Mouse (Mus musculus): ENCODE measurements around the gene Elovl3. TPM values are rescaled to one million over a fixed set of nuclear protein-coding genes. Genes with fewer than 3 reads are reported as not detected.

Gene Elovl3
- polyA plus RNA-seq, 1 experiment from 2014 or later: 0.13 TPM

- no peaks in the 10 kb centered on the region for H3K4me1 ChIP-seq (replicated peaks)
- no peak overlapping the region for H3K27ac ChIP-seq (replicated peaks)
- no peak overlapping the region for H3K4me2 ChIP-seq
- H3K27me3 ChIP-seq: no peaks in the 10 kb centered on the region
- no peak for ATAC-seq (ENCODE audit: insufficient read depth)
- H3K9ac ChIP-seq: no peak overlapping the region
- 64% methylated on average over 3 of the region's 3 CpGs for WGBS (ENCODE audit: insufficient replicate concordance)
- H3K9me3 ChIP-seq (replicated peaks): no peaks in the 10 kb centered on the region
- peaks cover 35% of the 10 kb centered on the region for H3K36me3 ChIP-seq (replicated peaks)
- no peak overlapping the region for H3K4me3 ChIP-seq (replicated peaks)
These were observed 37.7 kb downstream of the Elovl3 start for GRCm38 (mm10) chr19:46169396-46169795.

- Histone ChIP-seq H3K27ac (replicated peaks) (no peak overlapping the region), H3K9me3 (replicated peaks) (no peaks in the 10 kb centered on the region), H3K9ac (no peak overlapping the region), H3K4me3 (replicated peaks) (no peak overlapping the region), H3K4me1 (replicated peaks) (no peaks in the 10 kb centered on the region), H3K27me3 (no peaks in the 10 kb centered on the region), H3K36me3 (replicated peaks) (peaks cover 30% of the 10 kb centered on the region), H3K4me2 (no peak overlapping the region)
- ATAC-seq (ENCODE audit: insufficient read depth): no peak
- 58% methylated on average over 1 of the region's 1 CpGs for WGBS (ENCODE audit: insufficient replicate concordance)
These were observed 38.2 kb downstream of the Elovl3 start for GRCm38 (mm10) chr19:46169913-46170312.

GRCm38 (mm10) chr19:46172541-46172940 lies 40.8 kb downstream of the Elovl3 start:
- H3K4me3 ChIP-seq (replicated peaks): no peak overlapping the region
- no peak overlapping the region for H3K4me2 ChIP-seq
- no peaks in the 10 kb centered on the region for H3K9me3 ChIP-seq (replicated peaks)
- no peaks in the 10 kb centered on the region for H3K27me3 ChIP-seq
- H3K4me1 ChIP-seq (replicated peaks): no peaks in the 10 kb centered on the region
- H3K36me3 ChIP-seq (replicated peaks): peaks cover 16% of the 10 kb centered on the region; the same call in 1 of the 2 replicates
- WGBS (ENCODE audit: insufficient replicate concordance): 58% methylated on average over 5 of the region's 5 CpGs
- H3K9ac ChIP-seq: no peak overlapping the region
- no peak for ATAC-seq (ENCODE audit: insufficient read depth)
- H3K27ac ChIP-seq (replicated peaks): no peak overlapping the region

GRCm38 (mm10) chr19:46175173-46175572 lies 43.5 kb downstream of the Elovl3 start:
- H3K4me2 ChIP-seq: no peak overlapping the region
- H3K4me3 ChIP-seq (replicated peaks): no peak overlapping the region
- H3K4me1 ChIP-seq (replicated peaks): no peaks in the 10 kb centered on the region
- H3K9ac ChIP-seq: no peak overlapping the region
- no peak for ATAC-seq (ENCODE audit: insufficient read depth)
- no peak overlapping the region for H3K27ac ChIP-seq (replicated peaks)
- H3K27me3 ChIP-seq: no peaks in the 10 kb centered on the region
- H3K36me3 ChIP-seq (replicated peaks): peaks cover 16% of the 10 kb centered on the region; the same call in 1 of the 2 replicates
- H3K9me3 ChIP-seq (replicated peaks): no peaks in the 10 kb centered on the region

DNA sequence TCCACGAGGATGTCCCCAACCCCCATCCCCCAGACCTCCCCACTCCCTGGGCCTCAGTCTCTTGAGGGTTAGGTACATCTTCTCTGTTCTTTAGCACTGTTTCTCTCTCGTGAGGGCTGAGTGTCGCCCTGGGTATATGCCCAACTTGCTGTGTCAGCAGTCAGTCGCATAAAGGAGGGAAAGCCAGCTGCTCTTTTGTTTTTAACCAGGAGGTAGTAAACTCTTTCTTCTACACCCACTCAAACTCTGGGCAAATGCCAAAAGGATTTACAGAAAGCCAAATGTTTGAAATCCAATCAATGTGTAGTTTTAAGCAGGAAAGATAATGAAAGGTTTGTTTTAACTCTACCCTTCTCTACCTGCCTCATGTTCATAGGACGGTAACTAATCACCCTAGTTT lies 45.3 kb downstream of the Elovl3 start:
- Histone ChIP-seq H3K36me3 (replicated peaks) (peaks cover 6% of the 10 kb centered on the region; the same call in 1 of the 2 replicates), H3K4me3 (replicated peaks) (no peak overlapping the region), H3K4me2 (no peak overlapping the region), H3K4me1 (replicated peaks) (no peaks in the 10 kb centered on the region), H3K9ac (no peak overlapping the region), H3K9me3 (replicated peaks) (no peaks in the 10 kb centered on the region), H3K27ac (replicated peaks) (no peak overlapping the region), H3K27me3 (no peaks in the 10 kb centered on the region)
- 62% methylated on average over 5 of the region's 5 CpGs for WGBS (ENCODE audit: insufficient replicate concordance)
- no peak for ATAC-seq (ENCODE audit: insufficient read depth)

GRCm38 (mm10) chr19:46180274-46180673 lies 48.6 kb downstream of the Elovl3 start:
- no peak overlapping the region for H3K9ac ChIP-seq
- ATAC-seq (ENCODE audit: insufficient read depth): no peak
- 60% methylated on average over 2 of the region's 2 CpGs for WGBS (ENCODE audit: insufficient replicate concordance)
- H3K4me3 ChIP-seq (replicated peaks): no peak overlapping the region
- no peaks in the 10 kb centered on the region for H3K9me3 ChIP-seq (replicated peaks)
- no peak overlapping the region for H3K27ac ChIP-seq (replicated peaks)
- H3K4me2 ChIP-seq: no peak overlapping the region
- H3K4me1 ChIP-seq (replicated peaks): no peaks in the 10 kb centered on the region
- no peaks in the 10 kb centered on the region for H3K27me3 ChIP-seq
- 0 out of 2 replicates have a peak, but pooled peaks cover 3% of the 10 kb centered on the region for H3K36me3 ChIP-seq (replicated peaks)

DNA sequence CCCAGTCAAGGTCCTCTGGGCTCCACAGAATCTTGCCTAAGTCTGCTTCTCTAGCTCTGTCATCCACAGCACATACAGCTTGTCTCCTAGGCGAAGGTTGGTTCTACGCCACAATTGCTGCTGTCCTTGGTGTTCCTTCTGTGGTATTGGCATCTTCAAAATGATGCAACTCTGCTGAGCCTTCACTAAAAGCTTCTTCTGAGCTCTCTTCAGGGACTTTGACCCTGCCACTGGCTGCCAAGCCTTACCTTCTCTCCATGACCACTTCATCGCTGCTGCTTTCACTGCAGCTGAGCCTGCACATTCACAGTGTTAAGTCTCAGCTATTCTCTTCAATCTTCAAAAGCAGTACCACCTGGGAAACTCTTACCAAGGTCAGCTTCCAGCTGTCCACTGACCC lies 50.5 kb downstream of the Elovl3 start:
- Histone ChIP-seq H3K4me3 (replicated peaks) (no peak overlapping the region), H3K4me2 (no peak overlapping the region), H3K36me3 (replicated peaks) (0 out of 2 replicates have a peak, but pooled peaks cover 3% of the 10 kb centered on the region), H3K27ac (replicated peaks) (no peak overlapping the region), H3K27me3 (no peaks in the 10 kb centered on the region), H3K4me1 (replicated peaks) (no peaks in the 10 kb centered on the region), H3K9me3 (replicated peaks) (no peaks in the 10 kb centered on the region), H3K9ac (no peak overlapping the region)
- WGBS (ENCODE audit: insufficient replicate concordance): 82% methylated on average over 3 of the region's 3 CpGs
- no peak for ATAC-seq (ENCODE audit: insufficient read depth)

Other genes with a start within 250 kb of the Elovl3 start
- 4.0 and 4.1 TPM in 2 replicates for gene Armh3, start 133.4 kb upstream of the Elovl3 start, polyA plus RNA-seq (2015; fragmentation: Nextera tagmentation; extraction: Ambion mirVana)
- 3.0 and 3.2 TPM in 2 replicates for gene Hps6, start 128.4 kb upstream of the Elovl3 start, polyA plus RNA-seq (2015; fragmentation: Nextera tagmentation; extraction: Ambion mirVana)
- 15.7 and 17.0 TPM in 2 replicates for gene Pprc1, start 87.0 kb upstream of the Elovl3 start, polyA plus RNA-seq (2015; fragmentation: Nextera tagmentation; extraction: Ambion mirVana)
- gene Ldb1, start 86.7 kb upstream of the Elovl3 start, polyA plus RNA-seq (2015; fragmentation: Nextera tagmentation; extraction: Ambion mirVana): 27.0 and 31.2 TPM in 2 replicates
- gene Nolc1, start 56.0 kb upstream of the Elovl3 start, polyA plus RNA-seq (2015; fragmentation: Nextera tagmentation; extraction: Ambion mirVana): 47.3 and 48.8 TPM in 2 replicates
- gene Pitx3, start 16.4 kb downstream of the Elovl3 start, polyA plus RNA-seq (2015; fragmentation: Nextera tagmentation; extraction: Ambion mirVana): 0.28 and 0.30 TPM in 2 replicates
- gene Gbf1, start 20.6 kb downstream of the Elovl3 start, polyA plus RNA-seq (2015; fragmentation: Nextera tagmentation; extraction: Ambion mirVana): 18.3 and 20.8 TPM in 2 replicates
- gene Nfkb2, start 172.4 kb downstream of the Elovl3 start, polyA plus RNA-seq (2015; fragmentation: Nextera tagmentation; extraction: Ambion mirVana): 4.0 and 4.2 TPM in 2 replicates
- gene Psd, start 195.3 kb downstream of the Elovl3 start, polyA plus RNA-seq (2015; fragmentation: Nextera tagmentation; extraction: Ambion mirVana): 5.0 and 5.7 TPM in 2 replicates
- 12.2 and 12.4 TPM in 2 replicates for gene Fbxl15, start 196.3 kb downstream of the Elovl3 start, polyA plus RNA-seq (2015; fragmentation: Nextera tagmentation; extraction: Ambion mirVana)
- gene Cuedc2, start 206.8 kb downstream of the Elovl3 start, polyA plus RNA-seq (2015; fragmentation: Nextera tagmentation; extraction: Ambion mirVana): 73.0 and 82.8 TPM in 2 replicates
- 12.5 and 14.8 TPM in 2 replicates for gene Mfsd13a, start 209.2 kb downstream of the Elovl3 start, polyA plus RNA-seq (2015; fragmentation: Nextera tagmentation; extraction: Ambion mirVana)
- gene 2310034G01Rik, start 218.4 kb downstream of the Elovl3 start, polyA plus RNA-seq (2015; fragmentation: Nextera tagmentation; extraction: Ambion mirVana): 0.22 and 0.46 TPM in 2 replicates